Mouse (Mus musculus): ENCODE data around the gene Stpg3.

The Stpg3 gene

DNA sequence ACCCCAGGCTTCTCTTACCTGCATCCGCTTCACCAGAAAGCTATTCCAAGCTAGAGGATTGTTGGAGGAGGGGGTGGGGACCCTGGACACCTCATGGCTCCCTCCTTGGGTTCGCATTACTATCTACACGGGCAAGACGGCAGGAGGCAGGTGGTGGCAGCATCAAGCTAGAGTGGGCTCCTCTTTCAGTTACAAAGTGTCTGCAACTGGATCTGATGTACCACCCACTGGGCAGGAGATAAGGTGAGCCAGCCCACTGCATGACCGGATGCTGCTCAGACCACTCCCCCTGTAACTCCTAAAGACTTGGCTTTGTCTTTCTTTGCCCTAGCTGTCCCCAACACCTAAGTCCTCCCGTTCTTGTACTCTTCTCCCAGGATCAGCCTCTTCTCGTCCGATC lies 22.2 kb upstream of the Stpg3 start, which contains the start of gene Rnf224:
Gene Rnf224 (minus strand): TSS at position 174 of the 400 bp plus-strand sequence.
- no peak for DNase-seq (ENCODE audit: low spot score)

DNA sequence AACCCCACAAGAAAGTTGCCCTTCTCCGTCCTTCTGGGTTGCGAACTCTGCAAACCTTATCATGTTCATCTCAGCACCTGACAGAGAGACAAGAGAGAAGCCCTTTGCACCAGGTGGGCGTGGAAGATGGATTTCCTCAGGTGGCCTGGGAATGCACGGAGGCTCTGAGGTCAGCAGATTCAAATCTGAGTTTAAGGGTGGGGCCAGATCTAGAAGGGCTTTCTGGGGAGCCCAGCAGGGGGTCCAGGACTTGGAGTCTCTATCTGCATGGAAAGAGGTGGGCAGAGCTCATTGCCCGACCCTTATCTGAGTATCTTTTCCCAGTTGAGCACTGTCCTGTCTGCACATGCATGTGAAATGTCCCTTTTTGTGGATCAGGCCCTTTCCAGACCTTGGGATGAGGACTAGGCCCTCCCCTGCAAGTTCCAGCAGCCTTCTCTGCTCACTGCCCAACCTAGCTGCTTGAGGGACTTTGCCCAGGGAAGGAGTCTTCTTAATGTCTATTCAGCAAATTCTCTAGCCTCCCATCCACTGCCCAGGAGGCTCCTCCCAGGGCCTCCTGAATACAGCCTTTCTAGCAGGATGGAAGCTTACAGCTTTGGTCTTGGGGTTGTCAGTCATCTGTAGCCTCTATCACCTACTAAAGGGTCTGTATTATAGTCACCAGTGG lies 20.2 kb upstream of the Stpg3 start:
- no peak for DNase-seq (ENCODE audit: low spot score)

DNA sequence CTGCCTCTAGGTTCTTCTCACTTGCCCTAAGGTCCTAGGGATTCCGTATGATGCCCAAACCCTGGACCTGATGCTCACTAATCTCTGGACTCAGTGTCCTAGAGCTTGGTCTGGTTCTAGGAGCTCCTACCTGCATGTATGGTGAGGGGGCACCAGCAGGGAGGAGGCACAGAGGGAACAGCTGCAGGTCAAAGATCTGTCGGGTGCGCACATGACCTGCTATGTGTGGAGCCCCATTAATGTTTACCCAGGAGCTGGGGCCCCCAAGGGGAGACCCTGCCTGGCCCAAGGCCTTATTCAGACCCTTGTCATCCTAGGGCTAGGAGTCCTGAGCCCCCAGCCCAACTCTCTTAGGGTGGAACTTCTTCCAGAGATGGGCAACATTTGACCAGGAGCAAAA lies 19.6 kb upstream of the Stpg3 start, which contains the start of gene Slc34a3:
Gene Slc34a3 (minus strand): TSS at position 315 of the 400 bp plus-strand sequence.
- no peak for DNase-seq (ENCODE audit: low spot score)

DNA sequence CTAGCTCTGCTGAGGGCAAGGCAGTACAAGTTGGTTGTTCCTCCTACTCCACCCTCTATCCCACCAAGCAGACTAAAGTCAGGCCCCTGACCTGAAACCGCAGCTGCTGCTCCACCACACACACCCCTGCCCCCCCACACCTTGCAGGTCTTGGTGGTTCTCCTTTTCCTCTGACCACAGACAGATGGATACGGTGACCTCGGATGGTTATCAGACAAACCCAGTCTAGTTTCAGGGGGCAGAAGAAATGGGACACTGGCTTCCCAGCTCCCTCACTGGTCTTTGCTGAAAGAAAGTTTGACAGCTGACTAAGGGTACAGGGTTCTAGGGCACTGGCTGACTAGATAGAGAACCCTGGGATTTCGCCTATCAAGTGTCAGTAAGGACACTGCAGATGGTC lies 19.0 kb upstream of the Stpg3 start:
- no peak for DNase-seq (ENCODE audit: low spot score)

DNA sequence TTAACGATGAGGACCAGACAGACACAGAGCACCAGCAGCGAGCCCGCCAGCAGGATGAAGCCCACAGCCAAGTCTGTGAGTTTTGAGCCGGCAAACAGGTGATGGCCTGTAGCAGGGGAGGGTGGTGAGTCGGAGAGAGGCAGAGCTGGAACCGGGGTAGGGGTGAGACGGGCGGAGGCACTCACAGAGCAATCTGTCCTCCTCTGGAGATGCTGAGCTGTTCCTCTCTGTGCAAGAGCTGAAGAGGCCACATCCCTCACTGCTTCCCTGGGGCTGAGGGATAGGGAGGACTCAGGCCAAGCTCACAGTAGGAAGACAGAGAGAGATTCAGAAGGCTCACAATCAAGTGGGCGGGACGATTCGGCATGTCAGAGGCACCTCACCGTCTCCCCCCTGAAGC lies 16.6 kb upstream of the Stpg3 start:
- no peak for DNase-seq (ENCODE audit: low spot score)

DNA sequence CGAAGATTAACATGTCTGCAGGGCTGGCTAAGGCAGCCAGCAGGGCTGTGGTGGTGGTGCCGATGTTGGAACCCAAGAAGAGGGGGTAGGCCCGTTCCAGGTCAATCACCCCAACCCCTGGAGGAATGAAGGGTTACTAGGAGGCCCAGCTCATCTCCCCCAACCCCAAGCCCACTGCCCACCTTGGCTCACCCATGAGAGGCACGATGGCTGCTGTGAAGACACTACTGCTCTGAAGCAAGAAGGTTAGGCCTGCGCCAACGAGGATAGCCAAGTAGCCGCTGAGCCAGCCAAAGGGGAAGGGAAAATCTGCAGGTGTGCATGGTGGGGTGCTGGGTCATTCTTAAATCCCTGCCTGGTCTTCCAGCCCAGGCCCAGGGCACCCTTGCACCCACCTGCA lies 16.1 kb upstream of the Stpg3 start:
- DNase-seq (ENCODE audit: low spot score) = no peak

DNA sequence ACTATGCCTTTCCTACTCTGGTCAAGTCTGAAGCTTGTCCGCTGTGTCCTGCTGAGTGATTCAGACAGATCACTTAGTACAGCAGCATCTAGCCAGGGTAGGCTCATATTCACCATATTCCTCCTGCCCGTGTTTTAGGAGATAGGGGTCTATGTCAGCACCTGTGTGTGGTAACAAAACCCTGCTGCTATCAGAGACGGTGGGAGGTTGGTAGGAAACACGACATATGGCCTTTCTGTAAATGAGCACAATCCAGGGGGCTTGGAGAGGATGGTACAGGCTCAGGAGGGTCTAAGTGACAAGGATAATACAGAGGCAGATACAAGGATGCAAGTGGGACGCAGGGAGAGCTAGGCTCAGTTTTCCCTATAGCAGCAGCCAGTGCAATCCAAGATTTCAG lies 15.1 kb upstream of the Stpg3 start:
- no peak for DNase-seq (ENCODE audit: low spot score)

DNA sequence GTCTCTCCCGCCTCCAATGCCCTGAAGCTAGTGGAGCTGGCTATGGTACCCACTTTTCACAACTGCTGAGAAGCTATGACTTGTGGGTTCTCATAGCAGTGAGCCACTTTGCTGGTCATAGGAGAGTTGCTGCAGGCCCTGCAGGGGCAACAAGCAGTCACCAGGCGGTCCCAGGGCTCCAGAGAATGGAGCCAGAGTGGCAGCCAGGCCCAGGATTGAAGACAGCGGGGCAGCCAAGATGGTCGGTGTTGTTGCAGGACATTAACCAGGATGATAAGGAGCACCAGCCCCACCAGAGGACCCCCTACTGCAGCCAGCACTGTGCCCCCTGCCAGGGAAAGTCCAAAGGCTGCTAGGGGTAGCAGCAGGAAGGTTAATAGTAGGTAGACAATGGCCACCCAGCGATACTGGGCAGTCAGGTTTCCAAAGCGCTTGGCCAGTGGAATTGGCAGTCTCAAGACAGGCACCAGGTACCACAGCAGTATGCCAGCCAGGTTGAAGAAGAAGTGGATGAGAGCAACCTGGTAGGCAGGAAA lies 14.6 kb upstream of the Stpg3 start:
- no peak for DNase-seq (ENCODE audit: low spot score)

DNA sequence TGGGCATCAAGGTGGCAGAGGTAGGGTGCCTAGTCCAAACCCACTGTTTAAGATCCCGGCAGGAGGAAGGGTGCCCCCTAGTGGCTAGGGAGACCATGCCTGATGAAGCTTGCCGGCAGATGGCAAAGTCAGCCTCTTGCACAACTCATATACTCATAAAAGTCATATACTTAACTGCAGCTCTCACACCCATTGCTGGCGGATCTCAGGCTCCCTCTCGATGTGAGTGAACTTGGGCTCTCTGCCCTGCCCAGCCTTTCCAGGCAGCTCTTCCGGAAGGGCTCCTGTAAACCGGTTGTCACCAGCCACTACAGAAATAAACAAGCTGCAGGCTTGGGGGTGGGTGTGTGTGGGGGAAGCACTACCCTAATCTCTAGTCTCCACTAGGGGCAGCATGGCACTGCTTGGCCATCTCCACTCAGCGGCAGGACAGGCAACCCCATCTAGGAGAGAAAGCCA lies 14.0 kb upstream of the Stpg3 start:
- DNase-seq (ENCODE audit: low spot score) = peak; percentile 77

DNA sequence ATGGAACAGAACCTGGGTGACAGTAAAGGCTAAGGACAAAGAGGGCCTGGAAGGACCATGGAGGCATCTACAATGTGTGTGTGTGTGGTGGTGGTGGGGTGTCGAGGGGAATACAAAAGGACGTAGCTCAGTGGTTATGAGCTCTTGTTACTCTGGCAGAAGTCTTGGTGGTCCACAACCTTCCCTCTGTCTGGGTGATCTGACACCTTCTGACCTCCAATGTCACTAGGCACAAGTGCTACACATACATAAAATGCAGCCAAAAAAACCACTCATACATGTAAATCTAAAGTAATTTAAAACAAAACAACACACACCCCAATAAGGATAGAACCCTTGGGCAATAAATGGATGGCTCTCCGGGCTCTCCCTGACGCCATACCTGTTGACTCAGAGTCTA lies 13.0 kb upstream of the Stpg3 start:
- no peak for DNase-seq (ENCODE audit: low spot score)

DNA sequence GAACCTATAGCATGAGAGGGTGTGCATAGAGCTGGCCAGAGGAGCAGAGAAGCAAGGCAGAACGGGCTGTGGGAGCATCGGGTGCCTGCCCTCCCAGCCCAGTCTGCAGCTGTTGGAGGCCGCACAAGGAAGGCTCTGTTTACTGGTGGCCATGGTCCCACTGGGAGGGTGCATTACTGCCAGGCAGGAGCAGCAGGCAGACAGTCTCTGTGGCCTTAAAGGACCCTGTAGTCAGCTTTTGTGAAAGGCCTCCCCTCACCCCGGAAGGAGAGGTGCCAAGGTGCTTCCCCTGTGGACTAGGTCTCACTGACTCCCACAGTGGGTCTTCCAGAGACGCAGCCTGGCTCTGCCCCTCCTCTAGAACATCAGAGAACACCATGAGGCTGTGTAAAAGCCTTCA lies 12.4 kb upstream of the Stpg3 start:
- no peak for DNase-seq (ENCODE audit: low spot score)

DNA sequence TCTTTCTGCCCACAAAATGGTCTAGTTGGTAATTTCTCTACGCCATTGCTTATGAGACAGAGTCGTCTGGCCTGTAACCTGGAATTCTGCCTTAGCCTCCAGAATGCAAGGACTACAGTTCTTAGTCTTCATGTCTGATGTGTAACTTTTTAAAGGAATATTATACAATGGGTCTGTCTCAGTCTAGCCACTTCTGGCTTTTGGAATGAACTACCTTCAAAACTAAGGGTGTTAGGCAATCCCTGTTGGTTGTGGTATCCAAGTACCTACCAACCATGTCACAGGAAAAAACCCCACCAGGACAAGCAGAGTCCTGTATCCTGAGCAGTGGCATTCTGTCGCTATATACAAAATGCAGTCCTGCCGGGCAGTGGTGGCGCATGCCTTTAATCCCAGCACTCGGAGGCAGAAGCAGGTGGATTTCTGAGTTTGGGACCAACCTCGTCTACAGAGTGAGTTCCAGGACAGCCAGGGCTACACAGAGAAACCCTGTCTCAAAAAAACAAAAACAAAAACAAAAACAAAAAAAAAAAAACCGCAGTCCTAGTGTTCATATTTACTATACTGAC lies 11.5 kb upstream of the Stpg3 start:
- no peak for DNase-seq (ENCODE audit: low spot score)

DNA sequence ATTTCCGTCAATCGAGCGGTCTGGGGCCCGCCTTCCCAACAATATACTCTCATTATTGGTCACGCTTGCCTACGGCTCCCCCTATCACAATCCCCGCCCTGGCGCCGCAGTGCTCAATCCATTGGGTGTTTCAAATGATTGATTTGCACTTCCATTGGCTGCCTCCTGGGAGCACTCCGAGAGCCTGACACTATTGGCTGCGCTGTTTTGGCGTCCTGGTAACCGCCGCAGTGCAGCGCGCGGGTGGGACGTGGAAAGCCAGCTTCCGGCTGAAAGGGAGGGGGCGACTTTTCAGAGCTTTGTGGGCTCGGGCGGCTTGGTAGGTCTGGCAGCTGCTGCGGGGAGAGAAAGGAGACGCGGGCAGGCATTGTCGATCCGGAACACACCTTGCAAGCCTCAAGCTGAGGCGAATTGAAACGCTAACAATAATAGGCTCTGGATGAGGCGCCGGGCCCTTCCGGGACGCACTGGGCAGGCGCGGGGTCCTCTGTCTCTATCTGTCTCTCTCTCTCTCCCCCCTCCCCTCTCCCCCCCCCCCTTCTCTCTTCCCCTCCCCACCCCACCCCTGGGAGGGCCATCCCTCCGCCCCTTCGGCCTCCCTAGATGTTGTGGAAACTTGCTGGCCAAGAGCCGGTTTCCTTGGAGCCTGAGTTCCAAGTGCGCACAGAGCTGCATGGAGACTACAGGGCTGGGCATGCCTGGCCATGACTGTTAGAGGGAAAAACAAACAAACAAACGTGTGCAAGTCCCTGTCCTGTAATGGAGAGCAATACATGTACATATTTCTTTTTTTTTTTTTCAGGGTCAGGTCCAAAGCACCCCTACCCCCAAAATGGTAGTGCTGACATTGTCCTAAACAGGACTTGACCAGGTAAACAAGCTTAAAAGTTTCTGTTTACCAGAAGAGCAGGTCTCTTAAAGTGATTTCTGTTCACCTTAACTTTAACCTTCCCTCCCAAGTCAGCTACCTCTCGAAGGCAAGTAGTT lies 10.6 kb upstream of the Stpg3 start:
- peak; percentile 96 for DNase-seq (ENCODE audit: low spot score)

DNA sequence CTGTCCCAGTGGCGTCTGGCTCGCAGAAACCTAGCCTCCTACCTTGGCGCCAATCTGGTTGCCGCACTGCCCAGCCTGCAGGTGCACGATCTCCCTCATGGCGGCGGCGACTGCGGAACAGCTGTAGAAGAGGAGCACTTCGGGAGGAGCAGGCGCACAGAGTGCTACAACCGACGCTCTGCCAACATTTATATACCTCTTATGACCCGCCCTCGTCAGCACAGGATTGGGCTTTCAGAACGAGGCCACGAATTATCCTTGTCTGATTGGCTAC lies 10.0 kb upstream of the Stpg3 start, which contains the start of gene Tubb4b:
Gene Tubb4b (minus strand): TSS at position 211 of the 274 bp plus-strand sequence.
- DNase-seq (ENCODE audit: low spot score) = no peak

DNA sequence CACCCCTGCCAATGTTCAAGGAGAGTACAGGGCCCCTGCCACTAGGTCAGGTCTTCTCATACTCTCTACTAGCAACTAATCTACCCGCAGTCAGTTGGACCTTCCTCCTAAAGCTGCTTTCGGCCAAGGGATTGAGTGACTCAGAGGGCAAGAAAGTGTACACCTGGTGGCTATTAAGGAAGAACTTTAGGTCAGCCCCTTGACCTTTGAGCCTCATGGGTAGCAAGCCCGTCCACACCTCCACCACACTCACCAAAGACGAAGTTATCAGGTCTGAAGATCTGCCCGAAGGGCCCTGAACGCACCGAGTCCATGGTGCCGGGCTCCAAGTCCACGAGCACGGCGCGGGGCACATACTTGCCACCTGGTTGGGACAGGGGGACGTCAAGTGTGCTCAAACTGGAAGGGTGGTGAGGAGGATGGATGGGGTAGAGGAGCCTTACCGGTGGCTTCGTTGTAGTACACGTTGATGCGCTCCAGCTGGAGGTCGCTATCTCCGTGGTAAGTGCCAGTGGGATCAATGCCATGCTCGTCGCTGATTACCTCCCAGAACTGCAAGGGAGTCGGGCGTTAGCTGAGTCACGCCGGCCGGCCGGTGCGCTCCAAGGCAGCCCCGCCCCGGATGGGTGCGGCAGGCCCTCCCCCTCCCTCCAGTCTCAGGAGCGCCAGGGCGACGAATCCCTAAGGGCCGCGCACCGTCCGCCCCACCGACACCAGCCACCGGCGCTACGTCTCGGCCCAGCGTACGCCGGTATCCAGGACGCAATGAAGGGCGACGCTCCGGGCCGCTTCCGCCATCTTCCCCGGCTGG lies 9.4 kb upstream of the Stpg3 start:
- peak; percentile 80 for DNase-seq (ENCODE audit: low spot score)

DNA sequence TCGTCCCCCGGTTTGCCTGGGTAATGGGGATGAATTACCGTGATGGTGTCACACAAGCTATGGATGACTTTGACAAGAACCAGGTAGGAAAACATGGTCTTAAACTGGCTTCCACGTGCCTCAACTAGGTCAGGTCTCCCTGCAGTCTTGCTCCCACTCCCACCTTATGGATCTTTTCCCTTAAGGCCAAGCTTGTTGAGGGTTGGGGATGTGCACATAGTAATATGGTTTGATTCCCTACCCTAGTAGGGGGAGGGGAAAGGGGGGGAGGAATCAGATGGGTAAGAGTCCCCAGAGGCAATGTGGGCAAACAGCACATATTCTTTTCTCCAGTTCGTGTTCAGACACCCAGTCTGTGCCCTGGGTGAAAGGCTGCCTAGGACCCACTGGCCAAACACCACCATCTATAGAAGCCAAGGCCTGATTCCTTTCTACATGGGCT lies 6.9 kb upstream of the Stpg3 start:
- no peak for DNase-seq (ENCODE audit: low spot score)

DNA sequence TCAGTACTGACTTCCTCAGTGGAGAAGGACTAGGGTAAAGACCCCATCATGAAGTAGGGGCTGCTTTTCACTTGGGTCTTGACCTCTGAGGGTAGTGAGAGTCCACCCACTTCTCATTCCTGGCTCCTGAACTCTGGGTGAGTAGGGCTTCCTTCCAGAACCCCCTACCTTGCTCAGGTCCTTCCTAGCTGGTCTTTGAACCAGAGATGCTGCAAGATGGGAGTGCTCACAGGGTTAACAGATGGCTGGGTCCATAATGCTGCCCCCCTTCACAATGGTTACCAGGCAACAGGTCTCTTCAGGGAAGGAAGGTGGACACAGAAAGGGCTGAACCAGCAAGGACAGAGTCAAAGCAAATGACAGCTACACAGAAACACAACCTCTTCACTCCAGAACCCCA lies 4.0 kb upstream of the Stpg3 start, which contains the start of gene Fam166a:
Gene Fam166a (plus strand): TSS at position 301 of the 400 bp plus-strand sequence.
- no peak for DNase-seq (ENCODE audit: low spot score)

DNA sequence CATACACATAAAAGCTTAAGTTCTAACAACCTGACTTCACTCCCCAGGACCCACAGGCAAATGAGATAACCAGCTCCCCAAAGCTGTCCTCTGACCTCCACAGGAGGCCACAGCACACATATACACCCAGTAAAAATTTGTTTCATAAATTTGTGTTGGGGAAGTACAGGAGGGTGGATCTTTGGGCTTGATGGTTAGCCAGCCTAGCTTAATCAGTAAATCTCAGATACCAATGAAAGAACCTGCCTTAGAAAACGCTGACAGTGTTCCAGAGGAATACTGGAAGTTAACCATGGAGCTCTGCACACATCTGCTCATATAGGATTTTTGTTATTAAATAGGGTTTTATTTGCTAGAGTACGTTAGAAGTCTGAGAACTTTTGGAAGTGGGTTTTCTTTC lies 3.2 kb upstream of the Stpg3 start:
- DNase-seq (ENCODE audit: low spot score) = no peak

DNA sequence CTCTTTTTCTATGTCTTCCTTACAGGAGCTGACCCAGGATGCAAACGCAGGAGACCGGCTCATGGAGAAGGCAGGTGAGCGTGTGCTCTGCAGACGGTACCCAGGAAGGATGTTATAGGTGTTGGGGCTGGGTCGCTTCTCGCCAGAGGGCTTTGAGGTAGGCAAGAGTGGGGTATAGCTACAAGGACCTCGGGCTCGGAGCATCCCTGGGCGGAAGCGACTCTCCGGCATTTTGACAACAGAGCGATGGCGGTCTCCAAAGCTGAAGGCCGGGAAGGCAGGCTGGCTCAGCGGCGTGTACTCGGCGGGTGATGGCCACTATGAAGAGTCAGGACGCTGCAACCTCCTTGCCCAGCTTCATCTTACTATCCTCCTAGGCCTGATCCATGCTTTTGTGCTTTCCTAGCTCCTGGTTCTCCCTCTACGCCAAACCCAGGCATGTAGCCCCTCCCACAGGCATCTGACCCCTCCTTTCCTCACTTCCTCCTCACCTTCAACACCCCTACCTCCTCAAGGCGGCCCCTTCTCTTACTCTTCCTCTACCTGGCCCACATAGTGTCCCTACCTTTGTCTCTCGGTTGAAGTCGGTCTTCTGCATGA lies 1.1 kb downstream of the Stpg3 start:
- no peak for DNase-seq (ENCODE audit: low spot score)

DNA sequence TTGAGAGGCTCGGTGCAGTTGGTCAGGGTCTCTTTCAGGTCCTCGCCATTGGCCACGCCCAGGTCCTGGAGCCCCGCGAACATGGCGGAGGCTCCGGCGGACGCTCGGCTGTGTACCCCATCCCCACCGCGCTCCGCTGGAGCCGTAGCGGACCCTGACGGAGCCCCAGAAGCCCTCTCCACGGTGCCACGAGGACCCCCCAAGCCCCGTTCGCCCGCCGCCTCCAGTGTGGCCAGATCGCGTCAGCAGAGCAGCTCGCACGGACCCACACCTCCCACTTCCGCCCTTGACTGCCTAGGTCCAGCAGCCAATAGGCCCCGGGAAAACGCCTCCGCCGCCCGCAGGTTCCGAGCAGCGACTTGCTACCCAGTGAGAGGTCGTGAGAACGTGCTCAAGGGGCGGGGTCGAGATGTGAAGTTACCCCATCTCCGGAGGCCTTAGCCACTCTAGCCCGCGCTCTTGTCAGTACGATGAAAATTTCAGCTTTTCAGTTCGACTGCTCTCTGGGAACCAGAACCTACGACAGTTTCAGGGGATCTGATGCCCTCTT lies 3.2 kb downstream of the Stpg3 start, which contains the start of gene Nelfb:
Gene Nelfb (minus strand): TSS at position 369 of the 550 bp plus-strand sequence.
- DNase-seq (ENCODE audit: low spot score) = peak; percentile 90

DNA sequence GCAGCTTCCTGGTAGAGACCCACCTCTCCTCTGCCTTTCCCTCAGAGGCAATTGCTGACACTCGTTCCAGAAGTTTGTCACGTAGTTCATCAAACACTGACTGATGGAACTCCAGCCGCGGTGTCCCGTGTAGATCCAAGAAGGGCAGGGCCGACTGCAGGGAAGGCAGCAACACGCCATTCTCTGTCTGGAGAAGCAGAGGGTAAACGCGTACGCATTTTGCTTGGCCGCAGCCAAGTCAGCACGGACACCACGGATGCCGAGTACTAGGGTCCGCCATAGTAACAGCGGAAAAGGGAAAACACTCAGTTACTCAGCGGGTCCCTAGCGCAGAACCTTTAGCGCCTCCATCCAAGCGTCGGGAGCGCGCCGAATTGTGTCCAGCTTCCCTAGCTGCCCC lies 3.8 kb downstream of the Stpg3 start:
- no peak for DNase-seq (ENCODE audit: low spot score)
